Mouse (Mus musculus) intestine, postnatal 0 days (tissue): ENCODE measurements around the gene Cabin1. TPM values are rescaled to one million over a fixed set of nuclear protein-coding genes. Genes with fewer than 3 reads are reported as not detected.
"Not testable (repeated sequence)": the region's sequence is repeated elsewhere in the genome, so short reads cannot be mapped to it uniquely, and the experiment has no call there.

Source experiments
- ATAC-seq: fragments of 200-750 bp; cut with Nextera tagmentation; 2 replicates; pipeline ENCODE4 v1.8.0; 2017; ENCODE audit warnings: mild to moderate bottlenecking, moderate TSS enrichment, moderate library complexity
- H3K27ac ChIP-seq: fragments of 300-500 bp; sonication (generic); 2 replicates; pipeline ENCODE4 v1.5.1; 2014; ENCODE audit warnings: mild to moderate bottlenecking, low read depth, low read length, moderate library complexity
- H3K27me3 ChIP-seq: fragments of 300-500 bp; sonication (generic); replicated peaks from 2 replicates; pipeline ENCODE4 v1.6.1; 2014; ENCODE audit warnings: low read length, mixed read lengths; ENCODE audit not compliant: control insufficient read depth, insufficient read depth
- H3K36me3 ChIP-seq: fragments of 300-500 bp; sonication (generic); 2 replicates; pipeline ENCODE4 v1.6.1; 2014; ENCODE audit warnings: mild to moderate bottlenecking, moderate library complexity; ENCODE audit not compliant: control insufficient read depth, insufficient read depth
- H3K4me1 ChIP-seq: fragments of 300-500 bp; sonication (generic); replicated peaks from 2 replicates; pipeline ENCODE4 v1.6.1; 2014; ENCODE audit warnings: antibody characterized with exemption, low read length, mixed read lengths; ENCODE audit not compliant: control insufficient read depth, insufficient read depth
- H3K4me2 ChIP-seq: fragments of 300-500 bp; sonication (generic); replicated peaks from 2 replicates; pipeline ENCODE4 v1.6.1; 2014; ENCODE audit warnings: low read depth, mild to moderate bottlenecking, moderate library complexity
- H3K4me3 ChIP-seq: fragments of 300-500 bp; sonication (generic); 2 replicates; pipeline ENCODE4 v1.5.1; 2014; ENCODE audit warnings: low read depth, low read length
- H3K9ac ChIP-seq: fragments of 300-500 bp; sonication (generic); 2 replicates; pipeline ENCODE4 v1.6.1; 2014; ENCODE audit warnings: mild to moderate bottlenecking, low read depth, low read length
- H3K9me3 ChIP-seq: fragments of 300-500 bp; sonication (generic); 2 replicates; pipeline ENCODE4 v1.6.1; 2016; ENCODE audit warnings: mixed run types; ENCODE audit not compliant: control insufficient read depth
- CTCF ChIP-seq: sonication (generic); IDR thresholded peaks from 2 replicates; pipeline ENCODE4 v1.5.1; 2016; ENCODE audit warnings: low read depth, mild to moderate bottlenecking, control low read depth, antibody characterized with exemption, moderate library complexity
- WGBS: fragments of 180-500 bp; shearing (Covaris S2); extraction: QIAGEN DNeasy Blood & Tissue Kit; methylation state at CpG from one replicate; pipeline ENCODE4 v1.1.7; 2014; 5-methylcytosine and 5-hydroxymethylcytosine counted together
- polyA plus RNA-seq: library from polyadenylated mRNA; unstranded; fragments of >200 nt; fragmentation: Nextera tagmentation; extraction: Ambion mirVana; gene quantifications from 2 replicates; pipeline ENCODE4 v1.2.1, GENCODE M21; 2015

The Cabin1 gene
- polyA plus RNA-seq, 1 experiment from 2014 or later, result 14.1 TPM

GRCm38 (mm10) chr10:75774102-75774501, 10.0 kb upstream of the Cabin1 start:
- Histone ChIP-seq H3K9me3 (no peaks in the 10 kb centered on the region), H3K36me3 (no peaks in the 10 kb centered on the region; the same call in 1 of the 2 replicates), H3K4me3 (no peak overlapping the region), H3K4me1 (no peaks in the 10 kb centered on the region; the same call in 1 of the 2 replicates), H3K27me3 (no peaks in the 10 kb centered on the region), H3K27ac (no peak overlapping the region), H3K9ac (no peak overlapping the region), H3K4me2 (no peak overlapping the region)
- TF ChIP-seq CTCF, result no peak
- WGBS, result 77% methylated on average over 5 of the region's 5 CpGs
- ATAC-seq, result no peak

DNA sequence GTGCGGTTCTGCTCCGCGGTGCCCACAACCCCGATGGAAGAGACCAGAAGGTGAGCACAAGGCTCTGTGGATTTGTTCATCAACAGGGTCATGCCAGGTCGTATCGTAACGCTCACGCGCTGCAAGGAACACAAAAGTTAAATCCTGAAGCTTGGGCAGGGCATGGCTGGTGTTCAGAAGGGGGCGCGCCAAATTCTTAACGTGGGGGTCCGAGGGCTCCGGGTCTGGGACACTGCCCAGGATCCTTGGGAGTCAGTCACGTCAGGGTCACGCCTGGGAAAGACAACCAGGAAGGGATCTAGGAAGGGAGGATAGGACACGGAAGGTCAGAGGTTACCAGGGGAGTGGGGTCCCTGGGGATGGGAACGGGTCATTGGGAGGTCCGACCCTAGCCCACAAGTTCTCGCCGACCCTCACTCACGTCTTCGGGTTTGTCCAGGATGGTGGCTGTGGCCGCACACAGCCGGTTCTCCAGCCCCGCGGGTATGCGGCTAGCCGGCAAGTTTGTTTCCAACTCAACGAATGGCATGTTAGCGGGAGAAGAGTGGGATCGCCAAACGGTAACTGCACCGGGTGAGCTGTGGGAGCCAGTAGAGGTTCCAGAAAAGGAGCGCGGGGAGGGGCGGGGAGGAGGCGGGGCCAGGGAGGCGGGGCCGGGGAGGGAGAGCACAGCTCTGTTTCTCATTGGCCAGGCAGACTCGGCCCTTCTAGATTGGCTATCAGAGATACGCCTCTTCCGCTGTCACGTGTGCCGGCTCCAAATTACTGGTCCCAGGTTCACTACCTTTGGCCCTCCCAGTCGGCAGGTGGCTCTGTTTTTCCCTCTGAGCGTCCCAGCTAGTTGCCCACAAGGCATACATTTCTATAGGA, 8.9 kb upstream of the Cabin1 start, which contains the start of gene Ddt:
TSS of gene Ddt (minus strand) at position 620 of the 870 bp plus-strand sequence.
- WGBS, result under 1% methylated on average over 47 of the region's 47 CpGs
- peak; percentile 93 for ATAC-seq
- peak within 1 kb of the TSS; percentile 41; the same call in 1 of the 2 replicates for H3K27ac ChIP-seq
- no peaks in the 10 kb centered on the region for H3K9me3 ChIP-seq
- TF ChIP-seq CTCF, result peak; percentile 62
- H3K9ac ChIP-seq, result peak within 1 kb of the TSS; percentile 57
- no peaks in the 10 kb centered on the region for H3K27me3 ChIP-seq
- peak within 1 kb of the TSS; percentile 100 for H3K4me2 ChIP-seq
- no peaks in the 10 kb centered on the region; the same call in 1 of the 2 replicates for H3K4me1 ChIP-seq
- peak within 1 kb of the TSS; percentile 72 for H3K4me3 ChIP-seq
- H3K36me3 ChIP-seq, result no peaks in the 10 kb centered on the region; the same call in 1 of the 2 replicates

- H3K36me3 ChIP-seq, H3K9me3 ChIP-seq, H3K9ac ChIP-seq, H3K4me2 ChIP-seq, H3K4me1 ChIP-seq, H3K27me3 ChIP-seq, H3K4me3 ChIP-seq, H3K27ac ChIP-seq, ATAC-seq: not testable (repeated sequence)
- WGBS, result 33% methylated on average over 5 of the region's 5 CpGs
Measured at GRCm38 (mm10) chr10:75767756-75768155, 3.6 kb upstream of the Cabin1 start.

DNA sequence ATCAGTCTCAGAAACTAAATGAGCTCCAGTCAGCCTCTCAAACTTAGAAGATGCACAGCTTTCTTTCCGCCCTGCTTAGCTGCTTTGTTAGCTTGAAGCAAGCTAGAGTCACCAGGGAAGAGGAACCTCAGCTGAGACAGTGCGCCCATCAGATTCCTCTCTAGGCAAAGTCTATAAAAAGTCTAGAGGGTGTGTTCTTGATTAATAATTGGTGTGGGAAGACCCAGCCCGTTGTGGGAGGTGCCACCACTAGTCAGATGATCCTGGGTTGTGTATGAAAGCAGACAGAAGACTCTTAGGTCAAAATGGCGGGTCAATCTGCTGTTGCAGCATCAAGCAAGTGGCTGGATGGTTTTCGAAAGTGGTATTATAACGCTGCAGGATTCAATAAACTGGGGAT, 2.7 kb upstream of the Cabin1 start:
- H3K4me3 ChIP-seq, result no peak overlapping the region

GRCm38 (mm10) chr10:75764519-75765473, 655 bp upstream of the Cabin1 start:
- H3K4me1 ChIP-seq, result no peaks in the 10 kb centered on the region
- peak overlapping the region; percentile 62 for H3K27ac ChIP-seq
- peak; percentile 84 for TF ChIP-seq CTCF
- no peaks in the 10 kb centered on the region for H3K9me3 ChIP-seq
- H3K4me2 ChIP-seq, result peak overlapping the region; percentile 76
- H3K9ac ChIP-seq, result peak overlapping the region; percentile 65
- peak overlapping the region; percentile 80 for H3K4me3 ChIP-seq
- under 1% methylated on average over 27 of the region's 27 CpGs for WGBS
- H3K36me3 ChIP-seq, result no peaks in the 10 kb centered on the region
- peak; percentile 23 for ATAC-seq
- no peaks in the 10 kb centered on the region for H3K27me3 ChIP-seq

More for the DNA sequence above, 2.7 kb upstream of the Cabin1 start:
- 78% methylated on average over 6 of the region's 6 CpGs for WGBS
- Histone ChIP-seq H3K9me3 (no peaks in the 10 kb centered on the region), H3K27ac (no peak overlapping the region), H3K36me3 (no peaks in the 10 kb centered on the region), H3K4me1 (no peaks in the 10 kb centered on the region), H3K4me2 (no peak overlapping the region), H3K27me3 (no peaks in the 10 kb centered on the region), H3K9ac (no peak overlapping the region)
- no peak for TF ChIP-seq CTCF
- ATAC-seq, result no peak

GRCm38 (mm10) chr10:75762413-75762812, 1.7 kb downstream of the Cabin1 start:
- no peak overlapping the region for H3K4me2 ChIP-seq
- H3K27me3 ChIP-seq, result no peaks in the 10 kb centered on the region
- H3K36me3 ChIP-seq, result peaks cover 5% of the 10 kb centered on the region; the same call in 1 of the 2 replicates
- H3K4me1 ChIP-seq, result no peaks in the 10 kb centered on the region
- no peak for TF ChIP-seq CTCF
- no peak overlapping the region for H3K9ac ChIP-seq
- H3K27ac ChIP-seq, result no peak overlapping the region
- WGBS, result 84% methylated on average over 3 of the region's 3 CpGs
- ATAC-seq, result no peak
- H3K9me3 ChIP-seq, result no peaks in the 10 kb centered on the region
- H3K4me3 ChIP-seq, result no peak overlapping the region
